Mouse (Mus musculus) liver, embryonic 13.5 days (tissue): Measurements from ENCODE around the gene Zfp950. TPM values are rescaled to one million over a fixed set of nuclear protein-coding genes. Genes with fewer than 3 reads are reported as not detected.
"Not testable (repeated sequence)": the region's sequence is repeated elsewhere in the genome, so short reads cannot be mapped to it uniquely, and the experiment has no call there.

Experiments used
- ATAC-seq: fragments of 200-750 bp; cut with Nextera tagmentation; 2 replicates; pipeline ENCODE4 v1.8.0; 2017; ENCODE audit warnings: low read depth, mild to moderate bottlenecking, moderate number of reproducible peaks, moderate library complexity
- DNase-seq: peaks from one replicate; pipeline ENCODE4 v3.0.0; 2022
- H3K27ac ChIP-seq: fragments of 300-500 bp; sonication (generic); 2 replicates; pipeline ENCODE4 v1.5.1; 2015; ENCODE audit warnings: moderate library complexity, mild to moderate bottlenecking, inconsistent platforms
- H3K27me3 ChIP-seq: fragments of 300-500 bp; sonication (generic); 2 replicates; pipeline ENCODE4 v1.6.1; 2015; ENCODE audit warnings: mild to moderate bottlenecking, inconsistent platforms
- H3K36me3 ChIP-seq: fragments of 300-500 bp; sonication (generic); 2 replicates; pipeline ENCODE4 v1.6.1; 2015; ENCODE audit warnings: mild to moderate bottlenecking, inconsistent platforms
- H3K4me1 ChIP-seq: fragments of 300-500 bp; sonication (generic); replicated peaks from 2 replicates; pipeline ENCODE4 v1.6.1; 2015; ENCODE audit warnings: inconsistent platforms
- H3K4me2 ChIP-seq: fragments of 300-500 bp; sonication (generic); 2 replicates; pipeline ENCODE4 v1.6.1; 2015; ENCODE audit warnings: inconsistent platforms, mild to moderate bottlenecking, moderate library complexity
- H3K4me3 ChIP-seq: fragments of 300-500 bp; sonication (generic); replicated peaks from 2 replicates; pipeline ENCODE4 v1.5.1; 2015; ENCODE audit warnings: mild to moderate bottlenecking, inconsistent platforms
- H3K9ac ChIP-seq: fragments of 300-500 bp; sonication (generic); 2 replicates; pipeline ENCODE4 v1.6.1; 2015; ENCODE audit warnings: mild to moderate bottlenecking, inconsistent platforms
- H3K9me3 ChIP-seq: fragments of 300-500 bp; sonication (generic); replicated peaks from 2 replicates; pipeline ENCODE4 v1.6.1; 2016; ENCODE audit warnings: inconsistent platforms
- WGBS: fragments of 180-500 bp; shearing (Covaris S2); methylation state at CpG from one replicate; pipeline ENCODE4 v1.1.7; 2015; ENCODE audit not compliant: insufficient replicate concordance; 5-methylcytosine and 5-hydroxymethylcytosine counted together
- polyA plus RNA-seq: library from polyadenylated mRNA; unstranded; fragments of >200 nt; fragmentation: Nextera tagmentation; extraction: Ambion mirVana; gene quantifications from 2 replicates; pipeline ENCODE4 v1.2.1, GENCODE M21; 2015

Gene Zfp950
- 13.5 TPM in 2 replicates for polyA plus RNA-seq

GRCm38 (mm10) chr19:61140342-61141206 lies at the start of gene Zfp950:
Gene Zfp950 (minus strand): TSS chr19:61140840.
- DNase-seq (peak; percentile 81), ATAC-seq (peak; percentile 100)
- peaks cover 24% of the 10 kb centered on the region for H3K4me1 ChIP-seq
- 1% methylated on average over 18 of the region's 18 CpGs for WGBS
- peak within 1 kb of the TSS; percentile 87 for H3K9ac ChIP-seq
- peak within 1 kb of the TSS; percentile 69; the same call in 1 of the 2 replicates for H3K27ac ChIP-seq
- no peaks in the 10 kb centered on the region for H3K27me3 ChIP-seq
- no peaks in the 10 kb centered on the region for H3K9me3 ChIP-seq
- H3K4me2 ChIP-seq, result peak within 1 kb of the TSS; percentile 71
- peak within 1 kb of the TSS; percentile 81 for H3K4me3 ChIP-seq
- H3K36me3 ChIP-seq, result no peaks in the 10 kb centered on the region

GRCm38 (mm10) chr19:61183590-61183989 lies 43.0 kb upstream of the Zfp950 start, which contains the start of gene Gm6020:
Gene Gm6020 (plus strand): TSS chr19:61183890.
- not testable (repeated sequence) for H3K4me2 ChIP-seq

GRCm38 (mm10) chr19:61175756-61176324 lies 35.2 kb upstream of the Zfp950 start, which contains the start of gene Gm7102:
Gene Gm7102 (minus strand): TSS chr19:61176309.
- H3K4me3 ChIP-seq, result peak within 1 kb of the TSS; percentile 39

More at GRCm38 (mm10) chr19:61183590-61183989, 43.0 kb upstream of the Zfp950 start, which contains the start of gene Gm6020:
- H3K27me3 ChIP-seq, ATAC-seq, H3K4me1 ChIP-seq, DNase-seq, H3K9me3 ChIP-seq, H3K4me3 ChIP-seq, H3K36me3 ChIP-seq, H3K9ac ChIP-seq, H3K27ac ChIP-seq: not testable (repeated sequence)
- WGBS, result 60% methylated on average over 2 of the region's 2 CpGs

GRCm38 (mm10) chr19:61151701-61152420 lies 11.2 kb upstream of the Zfp950 start:
- ATAC-seq, result peak; percentile 66
- no peak for DNase-seq
- Histone ChIP-seq H3K9me3 (no peaks in the 10 kb centered on the region), H3K36me3 (no peaks in the 10 kb centered on the region), H3K27ac (no peak overlapping the region), H3K9ac (peak overlapping the region; percentile 53), H3K4me1 (peaks cover 11% of the 10 kb centered on the region), H3K4me3 (peak overlapping the region; percentile 57), H3K4me2 (peak overlapping the region; percentile 78), H3K27me3 (no peaks in the 10 kb centered on the region)
- under 1% methylated on average over 27 of the region's 27 CpGs for WGBS

More at GRCm38 (mm10) chr19:61175756-61176324, 35.2 kb upstream of the Zfp950 start, which contains the start of gene Gm7102:
- H3K9me3 ChIP-seq, result no peaks in the 10 kb centered on the region
- H3K4me1 ChIP-seq, result no peaks in the 10 kb centered on the region
- H3K36me3 ChIP-seq, result no peaks in the 10 kb centered on the region
- peaks cover 11% of the 10 kb centered on the region for H3K27me3 ChIP-seq
- ATAC-seq (no peak), DNase-seq (no peak)
- no peak within 1 kb of the TSS for H3K27ac ChIP-seq
- peak within 1 kb of the TSS; percentile 51 for H3K4me2 ChIP-seq
- no peak within 1 kb of the TSS for H3K9ac ChIP-seq
- 20% methylated on average over 39 of the region's 39 CpGs for WGBS

- Histone ChIP-seq H3K9ac (peak overlapping the region; percentile 53; the same call in 1 of the 2 replicates), H3K36me3 (no peaks in the 10 kb centered on the region), H3K4me1 (peaks cover 11% of the 10 kb centered on the region), H3K4me3 (peak overlapping the region; percentile 57), H3K9me3 (no peaks in the 10 kb centered on the region), H3K27me3 (no peaks in the 10 kb centered on the region), H3K4me2 (peak overlapping the region; percentile 78), H3K27ac (no peak overlapping the region)
- DNase-seq, result peak; percentile 28
- ATAC-seq, result peak; percentile 85
- 8% methylated on average over 8 of the region's 8 CpGs for WGBS
These were observed 10.7 kb upstream of the Zfp950 start for GRCm38 (mm10) chr19:61151372-61151700.

GRCm38 (mm10) chr19:61141299-61141698 lies 659 bp upstream of the Zfp950 start:
- Histone ChIP-seq H3K4me2 (peak overlapping the region; percentile 71), H3K4me3 (peak overlapping the region; percentile 81), H3K9ac (peak overlapping the region; percentile 87), H3K4me1 (peaks cover 24% of the 10 kb centered on the region), H3K9me3 (no peaks in the 10 kb centered on the region), H3K27me3 (no peaks in the 10 kb centered on the region), H3K27ac (peak overlapping the region; percentile 69; the same call in 1 of the 2 replicates), H3K36me3 (no peaks in the 10 kb centered on the region)
- WGBS, result 27% methylated on average over 4 of the region's 4 CpGs
- DNase-seq (no peak), ATAC-seq (no peak)

- ATAC-seq (no peak), DNase-seq (no peak)
- H3K27ac ChIP-seq, result no peak overlapping the region
These were observed 2.0 kb downstream of the Zfp950 start for GRCm38 (mm10) chr19:61138655-61139054.

GRCm38 (mm10) chr19:61131096-61131495 lies 9.5 kb downstream of the Zfp950 start:
- H3K4me2 ChIP-seq, result no peak overlapping the region
- no peak for DNase-seq
- WGBS, result 87% methylated on average over 10 of the region's 10 CpGs
- H3K36me3 ChIP-seq, result peaks cover 13% of the 10 kb centered on the region; the same call in 1 of the 2 replicates
- no peaks in the 10 kb centered on the region for H3K9me3 ChIP-seq
- no peak for ATAC-seq
- no peaks in the 10 kb centered on the region for H3K27me3 ChIP-seq
- H3K9ac ChIP-seq, result no peak overlapping the region
- no peak overlapping the region for H3K27ac ChIP-seq
- no peak overlapping the region for H3K4me3 ChIP-seq
- H3K4me1 ChIP-seq, result no peaks in the 10 kb centered on the region

More at GRCm38 (mm10) chr19:61138655-61139054, 2.0 kb downstream of the Zfp950 start:
- peaks cover 24% of the 10 kb centered on the region for H3K4me1 ChIP-seq
- H3K4me2 ChIP-seq, result no peak overlapping the region
- peaks cover 2% of the 10 kb centered on the region; the same call in 1 of the 2 replicates for H3K36me3 ChIP-seq
- no peaks in the 10 kb centered on the region for H3K27me3 ChIP-seq
- H3K9ac ChIP-seq, result no peak overlapping the region
- H3K4me3 ChIP-seq, result no peak overlapping the region
- no peaks in the 10 kb centered on the region for H3K9me3 ChIP-seq

- 47% methylated on average over 2 of the region's 2 CpGs for WGBS
- ATAC-seq, result no peak
These were observed 30.5 kb downstream of the Zfp950 start for GRCm38 (mm10) chr19:61110184-61110583.

GRCm38 (mm10) chr19:61097764-61098163 lies 42.9 kb downstream of the Zfp950 start:
- no peaks in the 10 kb centered on the region for H3K27me3 ChIP-seq
- DNase-seq, result no peak
- no peaks in the 10 kb centered on the region for H3K36me3 ChIP-seq
- H3K27ac ChIP-seq, result no peak overlapping the region
- WGBS, result 12% methylated on average over 4 of the region's 4 CpGs
- H3K4me1 ChIP-seq, result 0 out of 2 replicates have a peak, but pooled peaks cover 2% of the 10 kb centered on the region
- ATAC-seq, result no peak
- H3K9me3 ChIP-seq, result no peaks in the 10 kb centered on the region
- no peak overlapping the region for H3K4me3 ChIP-seq
- no peak overlapping the region for H3K9ac ChIP-seq
- H3K4me2 ChIP-seq, result no peak overlapping the region

More at GRCm38 (mm10) chr19:61110184-61110583, 30.5 kb downstream of the Zfp950 start:
- Histone ChIP-seq H3K27ac (no peak overlapping the region), H3K9ac (no peak overlapping the region), H3K27me3 (no peaks in the 10 kb centered on the region), H3K36me3 (peaks cover 4% of the 10 kb centered on the region; the same call in 1 of the 2 replicates), H3K4me2 (no peak overlapping the region), H3K4me1 (no peaks in the 10 kb centered on the region), H3K4me3 (no peak overlapping the region), H3K9me3 (peaks cover 4% of the 10 kb centered on the region; the same call in 1 of the 2 replicates)
- no peak for DNase-seq

GRCm38 (mm10) chr19:61096776-61097175 lies 43.9 kb downstream of the Zfp950 start:
- WGBS, result 62% methylated on average over 2 of the region's 2 CpGs
- H3K9ac ChIP-seq, result no peak overlapping the region
- H3K9me3 ChIP-seq, result no peaks in the 10 kb centered on the region
- no peak for DNase-seq
- no peaks in the 10 kb centered on the region for H3K27me3 ChIP-seq
- H3K4me2 ChIP-seq, result no peak overlapping the region
- no peak for ATAC-seq
- no peak overlapping the region for H3K27ac ChIP-seq
- H3K36me3 ChIP-seq, result no peaks in the 10 kb centered on the region
- H3K4me1 ChIP-seq, result 0 out of 2 replicates have a peak, but pooled peaks cover 2% of the 10 kb centered on the region
- H3K4me3 ChIP-seq, result no peak overlapping the region
